Mouse (Mus musculus): ENCODE results near the gene Pate2. TPM values are rescaled to one million over a fixed set of nuclear protein-coding genes. Genes with fewer than 3 reads are reported as not detected.

Gene Pate2
- under 1 TPM; 0.21 to 0.42 TPM for total RNA-seq (2021)
- long read RNA-seq, experiment 1: 0 reads
- long read RNA-seq, experiment 2: 0 reads

DNA sequence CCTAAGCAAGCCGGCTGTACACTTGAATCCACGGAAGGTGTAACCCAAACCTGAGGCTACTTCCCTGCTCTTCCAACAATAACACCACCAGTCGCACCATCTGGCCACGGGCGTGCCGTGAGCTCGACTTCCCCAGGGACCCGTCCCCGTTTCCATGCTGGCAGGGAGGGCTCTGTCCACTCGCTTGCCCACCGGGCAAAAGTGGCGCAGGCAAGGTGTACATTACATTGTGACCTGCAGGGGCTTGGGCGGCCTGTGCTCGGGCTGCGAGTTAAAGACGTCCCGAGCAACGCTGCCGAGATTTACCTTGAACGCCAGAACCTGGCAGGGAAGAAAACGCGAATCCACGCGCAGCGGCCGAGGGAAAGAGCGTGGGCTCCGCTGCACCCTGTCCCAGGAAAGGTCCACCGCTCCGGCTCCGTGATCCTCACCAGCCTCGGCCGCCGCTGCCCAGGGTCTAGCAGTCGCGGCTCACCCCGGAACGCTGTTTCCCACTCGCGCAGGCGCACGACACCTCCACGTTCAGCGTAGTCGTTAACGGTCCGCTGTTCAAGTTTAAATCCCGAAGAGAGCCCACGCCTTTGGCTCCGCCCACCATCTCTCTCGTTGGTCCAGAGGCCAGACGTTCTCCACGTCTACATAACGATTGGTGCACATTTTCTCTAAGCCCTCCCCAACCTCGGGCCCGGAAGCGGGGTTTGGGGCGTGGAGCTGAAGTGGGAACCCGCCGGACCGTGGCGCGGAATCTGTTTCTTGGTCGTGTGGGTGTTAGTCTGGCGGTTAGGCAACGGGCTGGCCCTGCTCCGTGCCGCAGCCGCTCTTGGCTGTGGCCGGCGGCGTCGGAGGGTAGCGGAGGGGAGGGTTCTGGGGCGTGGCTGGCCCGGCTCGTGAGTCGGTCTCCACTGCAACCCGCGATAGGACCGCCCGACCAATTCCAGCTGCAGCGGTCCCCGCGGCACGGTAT is at the start of gene Pate2, which contains the start of gene Hyls1:
Pate2 (plus strand) TSS at position 714 of the 964 bp plus-strand sequence.
Hyls1 (minus strand) TSS at position 828 of the 964 bp plus-strand sequence.
- peak; percentile 76 to 91 for DNase-seq (ENCODE audit: low spot score in 2 of 2)

DNA sequence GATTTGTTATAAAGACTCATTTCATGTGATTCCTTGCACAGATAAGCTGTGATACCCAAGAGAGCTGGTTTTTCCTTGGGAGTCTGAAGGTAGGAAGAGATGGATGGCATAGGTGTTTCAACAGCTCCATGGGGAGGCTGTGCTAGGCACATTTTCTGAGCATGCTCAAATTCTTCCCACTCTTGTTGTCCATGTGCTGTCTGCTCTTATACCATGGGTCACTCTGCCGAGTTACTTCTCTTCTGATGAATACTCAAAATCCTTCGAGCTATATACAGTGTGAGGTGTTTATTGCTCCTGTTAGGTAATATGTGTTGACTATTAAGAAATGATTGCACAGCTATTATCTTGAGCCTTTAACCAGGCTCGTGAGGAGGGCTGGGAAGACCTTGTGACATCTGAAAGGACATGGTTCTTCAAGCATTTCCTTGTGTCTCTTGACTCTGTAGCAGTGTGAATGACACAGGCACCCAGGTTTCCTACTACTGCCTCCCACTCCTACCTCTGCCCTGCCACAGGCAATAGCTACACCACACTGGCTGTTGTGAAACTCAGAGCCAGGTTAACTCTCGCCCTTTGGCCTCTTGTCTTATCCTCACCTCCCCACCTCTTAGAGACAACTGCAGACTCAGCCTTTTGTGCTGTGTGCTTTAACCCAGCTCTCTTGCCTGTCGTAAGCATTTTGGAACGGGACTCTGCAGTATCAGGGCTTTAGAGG is 49.3 kb upstream of the Pate2 start:
- no peak for DNase-seq (ENCODE audit: low spot score in 2 of 2)

DNA sequence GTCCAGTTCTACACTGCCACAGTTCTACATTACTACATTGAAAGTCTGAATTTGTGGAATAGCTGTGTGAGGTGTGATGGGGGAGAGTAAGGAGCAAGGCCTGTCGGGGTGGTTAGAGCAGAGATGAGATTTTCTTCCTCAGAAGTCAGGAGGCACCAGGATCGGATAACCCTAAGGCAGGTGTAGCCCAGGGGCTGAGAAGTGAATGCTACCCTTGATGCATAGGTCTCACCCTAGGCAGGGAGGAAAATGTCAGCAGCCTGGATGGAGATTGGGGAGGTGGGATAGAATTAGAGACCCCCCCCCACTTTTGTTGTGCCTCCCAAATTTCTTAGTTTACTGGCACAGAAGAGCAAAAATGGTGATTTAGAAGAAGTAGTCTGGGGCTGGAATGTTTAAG is 47.8 kb upstream of the Pate2 start:
- no peak for DNase-seq (ENCODE audit: low spot score in 2 of 2)

DNA sequence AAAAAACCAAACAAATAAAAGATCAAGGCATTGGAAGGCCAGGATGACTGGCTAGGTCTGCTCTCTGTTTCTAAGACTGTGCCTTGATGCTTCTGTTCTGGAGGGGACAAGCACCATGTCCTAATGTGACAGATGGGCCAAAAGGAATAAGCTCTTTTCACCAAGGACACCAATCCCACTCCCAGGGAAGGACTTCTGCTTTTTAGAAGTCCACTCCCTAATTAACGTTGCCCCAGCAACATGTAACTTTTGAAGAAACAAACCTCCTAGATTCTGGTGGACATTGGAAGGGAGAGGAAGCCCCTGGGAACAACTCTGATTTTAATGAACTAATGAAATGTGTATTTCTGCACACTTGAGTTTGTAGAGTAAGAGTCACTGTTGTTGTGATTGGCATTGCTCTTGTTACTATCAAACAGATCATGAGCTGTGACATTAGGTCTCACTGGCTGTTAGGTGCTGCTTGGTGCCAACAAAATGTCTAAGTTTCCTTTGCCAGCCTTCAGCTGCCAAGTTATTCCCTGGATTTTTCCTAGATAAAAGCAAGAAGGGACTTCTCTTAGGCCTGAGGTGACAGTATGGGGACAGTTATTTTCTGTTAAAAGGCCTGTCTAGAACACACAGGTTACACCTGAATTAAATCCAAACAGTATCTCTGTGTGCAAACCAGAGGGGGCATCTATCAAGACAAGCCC is 47.1 kb upstream of the Pate2 start:
- no peak for DNase-seq (ENCODE audit: low spot score in 2 of 2)

DNA sequence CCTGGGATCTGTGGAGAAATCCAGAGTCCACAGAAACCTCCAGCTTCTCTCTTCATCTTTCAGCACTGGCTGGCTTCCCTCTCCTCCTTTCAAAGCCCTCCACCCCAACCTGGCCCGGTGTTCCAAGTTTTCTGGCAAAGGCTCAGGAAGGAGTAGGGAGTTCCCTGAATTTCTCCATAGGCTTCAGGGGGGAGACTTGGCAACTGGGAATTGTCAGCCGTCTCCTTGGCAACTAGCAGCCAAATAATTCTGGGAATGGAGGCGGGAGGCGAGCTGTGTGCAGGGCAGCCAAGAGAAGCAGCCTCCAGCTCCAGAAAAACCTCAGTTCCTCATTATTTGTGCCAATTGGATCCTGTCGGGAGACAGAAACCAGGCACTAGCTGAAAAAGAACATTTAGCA is 46.5 kb upstream of the Pate2 start:
- peak in 1 of 2 experiments; percentile 44 for DNase-seq (ENCODE audit: low spot score in 2 of 2)

DNA sequence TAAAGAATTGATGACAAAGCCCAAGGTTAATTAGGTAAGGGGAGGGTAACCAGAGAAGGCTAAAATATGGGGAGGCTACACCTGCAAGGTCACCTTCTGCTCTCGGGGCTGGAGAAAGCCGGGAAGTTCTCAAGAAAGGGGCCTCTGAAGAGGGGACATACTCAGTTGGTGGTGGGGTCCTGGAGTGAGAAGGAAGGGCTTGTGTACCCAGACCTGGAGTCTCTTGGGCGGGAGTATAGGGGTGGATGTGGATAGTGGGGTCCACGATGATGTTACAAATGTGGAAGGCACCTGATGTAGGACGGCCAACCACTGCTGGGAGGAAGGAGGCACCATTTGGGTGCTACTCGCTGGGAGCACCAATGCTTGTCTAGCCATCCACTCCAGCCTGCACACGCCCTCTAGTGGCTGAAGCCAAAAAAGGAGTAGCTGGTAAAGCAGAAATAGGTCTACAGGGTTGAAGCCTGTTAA is 46.1 kb upstream of the Pate2 start:
- DNase-seq (ENCODE audit: low spot score in 2 of 2): peak; percentile 51 to 71

DNA sequence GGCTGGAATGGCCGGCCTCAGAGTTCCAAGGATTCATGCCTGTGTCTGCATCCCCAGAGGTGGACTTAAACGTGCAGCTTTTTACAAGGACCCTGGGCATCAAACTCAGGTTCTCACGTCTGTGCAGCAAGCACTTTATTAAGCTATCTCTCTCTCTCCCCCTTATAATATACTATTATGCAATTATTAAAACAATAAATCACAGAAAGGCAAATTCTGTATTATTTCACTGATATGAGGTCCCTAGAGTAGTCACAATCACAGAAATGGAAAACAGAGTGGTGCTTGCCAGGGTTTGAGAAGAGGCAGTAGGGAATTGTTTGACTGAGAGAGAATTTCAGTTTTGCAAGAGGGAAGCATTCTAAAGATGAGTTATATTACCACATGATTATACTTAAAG is 40.9 kb upstream of the Pate2 start:
- no peak for DNase-seq (ENCODE audit: low spot score in 2 of 2)

DNA sequence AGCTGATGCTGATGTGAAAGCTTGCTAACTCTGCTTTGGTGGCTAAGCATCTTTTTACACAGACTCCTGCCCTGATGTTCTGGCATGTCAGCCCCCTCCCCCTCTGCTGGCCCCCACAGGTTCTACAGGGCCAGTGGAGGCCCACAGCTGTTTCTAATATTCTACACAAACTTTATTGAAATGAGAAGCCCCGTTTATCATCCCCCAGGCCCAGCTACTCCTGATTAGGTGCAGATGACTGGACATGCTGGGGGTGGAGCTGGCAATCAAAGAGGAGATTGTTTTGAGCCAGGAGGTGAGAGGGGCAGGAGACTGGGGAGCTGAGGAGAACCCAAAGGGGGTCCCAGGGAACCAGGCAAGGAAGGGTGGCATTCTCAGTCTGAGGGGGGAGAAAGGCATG is 40.3 kb upstream of the Pate2 start:
- DNase-seq (ENCODE audit: low spot score in 2 of 2): no peak

DNA sequence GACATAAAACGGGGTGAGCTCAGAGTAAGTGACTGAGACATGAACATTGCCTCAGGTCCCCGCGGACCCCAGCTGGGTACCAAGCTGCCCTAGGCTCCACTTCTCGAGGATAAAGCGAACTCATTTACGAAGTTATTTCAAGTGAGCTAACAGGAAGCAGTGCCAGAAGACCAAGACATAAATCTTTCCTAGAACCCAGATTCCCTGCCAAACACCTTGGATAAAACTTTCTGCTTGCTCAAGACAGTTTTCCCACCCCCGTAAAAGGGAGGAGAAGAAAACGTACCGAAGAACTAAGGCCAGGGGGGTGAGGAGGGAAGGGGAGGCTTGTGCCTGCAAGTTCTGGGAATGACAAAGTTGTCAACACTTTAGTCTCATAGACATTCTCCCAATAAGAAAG is 36.8 kb upstream of the Pate2 start:
- no peak for DNase-seq (ENCODE audit: low spot score in 2 of 2)

DNA sequence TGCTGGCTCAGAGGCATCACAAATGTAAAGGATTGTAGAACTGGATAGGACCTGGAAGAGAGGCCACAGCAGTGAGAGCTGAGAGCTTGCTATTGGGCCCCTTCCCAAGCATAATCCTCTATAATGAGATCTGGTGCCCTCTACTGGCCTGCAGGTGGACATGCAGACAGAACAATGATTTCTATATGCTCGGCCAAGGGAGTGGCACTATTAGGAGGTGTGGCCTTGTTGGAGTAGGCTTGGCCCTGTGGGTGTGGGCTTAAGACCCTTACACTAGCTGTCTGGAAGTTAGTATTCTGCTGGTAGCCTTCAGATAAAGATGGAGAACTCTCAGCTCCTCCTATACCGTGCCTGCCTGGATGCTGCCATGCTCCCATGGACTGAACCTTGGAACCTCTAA is 35.0 kb upstream of the Pate2 start:
- peak in 1 of 2 experiments; percentile 38 for DNase-seq (ENCODE audit: low spot score in 2 of 2)

DNA sequence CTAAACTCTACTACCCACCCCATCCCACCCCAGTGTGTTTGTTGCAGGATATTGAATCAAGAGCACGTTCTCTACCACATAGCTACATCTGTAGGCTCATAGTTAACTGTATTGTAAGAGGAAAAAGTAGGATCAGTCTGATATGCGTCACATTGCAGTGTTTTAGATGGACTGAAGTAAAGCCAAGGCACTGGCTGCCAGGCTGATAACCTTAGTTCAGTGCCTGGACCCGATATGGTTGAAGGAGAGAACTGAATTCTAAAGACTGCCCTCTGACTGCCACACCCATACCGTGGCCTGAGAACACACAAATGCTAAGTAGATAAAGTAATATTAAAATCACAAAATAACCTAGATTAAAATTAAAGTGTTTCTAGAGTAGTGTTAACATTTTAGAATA is 34.2 kb upstream of the Pate2 start:
- no peak for DNase-seq (ENCODE audit: low spot score in 2 of 2)

DNA sequence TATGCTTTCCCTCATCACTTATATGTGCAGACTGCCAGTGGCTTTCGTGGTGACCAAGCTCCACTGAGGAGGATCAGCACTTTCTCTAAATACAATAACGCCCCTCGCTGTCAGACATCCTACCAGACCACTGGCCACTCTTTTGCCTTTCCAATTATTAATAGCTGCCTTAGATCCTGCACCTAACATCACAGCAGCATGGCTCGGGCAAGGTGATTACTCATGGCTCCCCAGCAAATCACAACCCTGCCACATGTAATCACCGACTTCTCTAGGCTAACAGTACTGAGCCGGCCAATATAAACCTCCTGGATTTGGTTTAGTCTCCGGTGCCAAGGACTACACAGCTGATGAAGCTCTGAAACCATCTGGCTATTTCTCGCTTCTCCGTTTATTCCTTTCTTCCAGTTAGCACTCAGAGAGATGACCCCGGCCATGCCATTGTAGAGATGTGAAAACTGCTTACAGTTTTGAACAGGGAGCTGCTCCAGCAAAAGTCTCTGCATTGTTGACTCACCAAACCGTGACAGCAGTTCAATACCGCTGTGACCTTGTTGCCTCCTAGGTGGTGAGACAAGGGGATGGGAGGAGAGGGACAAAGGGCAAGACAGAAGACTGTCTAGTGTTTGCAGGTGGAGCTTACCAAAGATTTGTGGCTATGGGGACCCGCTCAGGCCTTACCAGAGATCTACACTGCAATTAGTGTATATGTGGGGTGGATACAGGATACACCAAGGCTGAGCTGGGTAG is 30.9 kb upstream of the Pate2 start:
- no peak for DNase-seq (ENCODE audit: low spot score in 2 of 2)

DNA sequence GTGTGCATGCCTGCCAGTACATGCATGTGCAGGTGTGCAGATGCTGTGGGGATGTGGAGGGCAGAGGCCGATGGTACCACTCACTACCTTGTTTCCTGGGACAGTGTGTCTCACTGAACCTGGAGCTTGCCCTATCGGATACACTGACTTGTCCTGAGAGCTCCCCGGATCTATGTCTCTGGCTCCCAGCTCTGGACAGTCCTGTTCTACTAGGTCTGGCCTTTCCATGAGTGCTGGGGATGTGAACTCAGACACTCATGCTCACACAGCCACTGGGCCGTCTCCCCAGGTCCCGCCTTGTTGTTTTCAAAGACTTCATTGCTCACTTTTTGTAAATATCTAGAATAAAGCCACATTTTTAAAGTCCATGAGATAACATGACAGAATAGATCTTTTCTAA is 29.1 kb upstream of the Pate2 start:
- no peak for DNase-seq (ENCODE audit: low spot score in 2 of 2)

DNA sequence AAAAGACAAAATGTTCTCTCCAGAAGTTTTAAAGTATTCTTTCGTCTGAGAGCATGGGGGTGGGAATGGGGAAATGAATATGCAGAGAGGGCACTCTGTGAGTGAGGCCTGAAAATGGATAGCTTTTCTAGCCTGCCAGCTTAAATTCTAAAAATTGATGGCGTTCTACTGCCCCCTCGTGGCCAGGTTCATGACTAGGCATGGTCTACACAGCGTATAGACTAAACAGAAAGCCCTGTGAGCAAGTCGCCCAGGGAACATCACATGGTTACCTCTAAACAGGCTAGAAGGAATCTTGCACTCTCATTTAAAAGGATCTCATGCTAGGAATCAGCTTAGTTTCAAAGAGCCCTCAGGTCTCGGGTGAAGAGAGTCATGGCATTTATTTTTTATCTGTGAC is 28.6 kb upstream of the Pate2 start:
- peak; percentile 68 to 81 for DNase-seq (ENCODE audit: low spot score in 2 of 2)

DNA sequence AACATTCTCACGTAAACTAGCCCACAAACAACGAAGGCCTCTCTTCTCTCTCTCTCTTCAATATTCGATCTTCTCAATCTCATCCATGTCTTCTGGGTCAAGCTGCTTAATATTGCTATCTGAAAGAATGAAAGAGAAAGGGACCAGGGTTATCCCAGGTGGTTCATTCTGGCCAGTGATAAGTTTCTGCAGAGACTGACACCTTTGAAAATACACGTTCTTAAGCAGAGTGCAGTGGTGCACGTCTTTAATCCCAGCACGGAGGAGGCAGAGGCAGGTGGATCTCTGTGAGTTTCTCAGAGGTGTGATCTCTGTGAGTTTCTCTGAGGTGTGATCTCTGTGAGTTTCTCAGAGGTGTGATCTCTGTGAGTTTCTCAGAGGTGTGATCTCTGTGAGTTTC is 28.1 kb upstream of the Pate2 start:
- no peak for DNase-seq (ENCODE audit: low spot score in 2 of 2)

DNA sequence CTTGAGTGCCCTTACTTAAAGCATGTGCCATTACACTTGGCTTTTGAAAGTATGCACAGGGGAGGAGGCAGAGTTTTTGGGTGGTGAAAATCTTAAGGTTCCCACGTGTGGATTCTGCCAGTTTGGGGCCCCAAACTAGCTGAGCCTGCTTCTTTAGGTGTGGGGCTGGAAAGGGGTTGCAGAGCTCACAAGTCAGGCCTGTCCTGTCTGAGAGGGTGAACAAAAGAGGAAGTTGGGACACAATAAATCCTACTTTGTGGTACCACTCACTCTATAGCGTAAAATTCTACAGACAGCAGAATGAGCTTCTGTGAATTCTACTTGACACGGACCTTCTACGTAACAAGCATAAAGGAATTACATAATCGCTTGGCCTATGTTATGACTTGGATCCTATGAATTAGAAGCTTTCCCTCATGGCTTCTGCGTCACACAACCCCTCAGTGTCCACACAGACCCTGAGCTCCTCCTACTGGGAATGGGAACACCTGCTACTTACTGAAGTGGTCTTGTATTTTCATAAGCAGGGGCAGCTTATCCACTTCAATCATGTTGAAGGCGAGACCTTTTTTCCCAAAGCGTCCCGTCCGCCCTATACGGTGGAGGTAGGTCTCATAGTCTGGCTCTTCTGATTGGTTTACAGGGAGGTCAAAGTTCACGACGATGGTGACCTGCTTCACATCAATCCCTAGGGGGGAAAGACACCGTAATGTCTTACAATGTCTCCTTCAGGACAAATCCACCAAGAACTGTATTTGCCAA is 26.8 kb upstream of the Pate2 start:
- DNase-seq (ENCODE audit: low spot score in 2 of 2): no peak

DNA sequence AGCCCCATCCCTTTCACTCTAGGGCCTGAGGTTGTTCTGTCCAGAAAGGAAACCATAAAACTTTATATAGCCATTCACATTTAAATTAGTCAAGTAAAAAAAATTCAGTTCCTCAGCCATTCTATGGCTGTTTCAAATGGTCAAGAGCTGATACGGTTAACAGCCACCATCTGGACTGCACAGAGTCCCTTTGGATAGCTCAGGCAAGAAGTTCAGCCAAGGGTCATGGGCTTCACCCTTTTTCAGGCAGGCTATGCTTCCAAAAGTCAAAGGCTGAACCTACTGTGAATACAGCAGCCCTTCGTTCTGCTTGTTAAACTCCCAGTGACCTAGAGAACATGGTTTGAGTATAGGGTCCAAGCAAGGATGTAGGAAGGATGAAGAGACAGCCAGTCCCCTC is 25.4 kb upstream of the Pate2 start:
- DNase-seq (ENCODE audit: low spot score in 2 of 2): no peak

DNA sequence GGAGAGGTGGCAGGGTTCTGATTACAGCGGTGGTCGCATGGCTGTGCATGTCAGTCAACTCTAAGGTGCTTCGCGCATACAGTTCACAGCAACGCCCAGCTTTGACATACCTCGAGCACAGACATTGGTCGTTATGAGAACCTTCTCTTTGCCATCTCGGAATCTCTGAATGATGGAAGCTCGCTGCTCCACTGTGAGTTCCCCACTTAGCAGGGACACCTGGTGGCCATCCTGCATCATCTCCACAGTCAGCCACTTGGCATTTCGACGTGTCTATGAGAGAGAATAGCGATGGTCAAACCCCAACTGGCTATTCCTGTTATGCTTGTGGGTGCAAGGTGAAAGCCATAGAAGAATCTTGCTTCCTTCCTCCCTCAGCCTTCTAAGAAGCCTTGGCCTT is 24.4 kb upstream of the Pate2 start:
- no peak for DNase-seq (ENCODE audit: low spot score in 2 of 2)

DNA sequence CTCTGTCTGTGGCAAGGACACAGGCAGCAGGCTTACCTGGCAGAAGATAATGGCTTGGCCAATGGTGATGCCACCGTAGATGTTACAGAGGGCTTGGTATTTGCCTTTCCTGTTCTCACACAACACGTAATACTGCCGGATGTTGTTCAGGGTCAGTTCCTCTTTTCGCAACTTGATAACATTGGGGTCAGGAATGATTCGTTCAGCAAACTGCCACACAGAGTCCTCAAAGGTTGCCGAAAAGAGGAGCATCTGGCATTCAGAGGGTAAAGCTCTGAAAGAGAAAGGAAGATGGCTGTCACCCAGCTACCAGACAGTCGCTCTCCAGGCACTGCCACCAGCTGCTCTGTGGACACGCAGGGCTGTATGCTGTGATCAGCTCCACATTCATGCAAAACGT is 23.3 kb upstream of the Pate2 start:
- DNase-seq (ENCODE audit: low spot score in 2 of 2): no peak

DNA sequence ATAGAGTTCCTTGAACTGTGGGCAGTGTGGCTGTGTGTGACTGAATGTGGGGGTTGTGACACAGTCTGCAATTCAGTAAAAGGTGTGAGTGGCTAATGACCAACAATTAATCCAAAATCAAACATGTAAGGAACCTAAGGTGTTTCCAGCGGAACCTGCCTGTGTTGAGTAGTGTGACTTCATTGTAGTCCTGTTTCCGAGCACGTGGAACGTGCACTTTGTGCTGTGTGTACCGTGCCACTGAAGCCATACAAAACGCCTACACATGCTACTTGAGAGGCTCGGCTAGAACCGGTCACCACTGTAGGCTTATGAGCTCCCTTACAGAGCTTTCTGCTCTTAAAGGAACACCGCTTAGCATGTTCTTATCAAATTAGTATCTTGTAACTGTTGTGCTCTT is 21.6 kb upstream of the Pate2 start:
- DNase-seq (ENCODE audit: low spot score in 2 of 2): no peak

All from gastrocnemius, postnatal 4 days (tissue).